ENCODE assay signal across 34 mouse cellular contexts in genomic region chr9:78210821-78211220, GRCm38 (mm10). TPM values are rescaled to one million over a fixed set of nuclear protein-coding genes. Genes with fewer than 3 reads are reported as not detected.
"Had no signal": no experiment of that assay in that cellular context is flagged by ENCODE, and none has a peak within 500 bp of the region (broad histone marks: within the 10 kb centered on the region; RNA-seq: fewer than 3 reads in every experiment).

No protein-coding gene starts in this region.

- H3K9ac ChIP-seq: heart, embryonic 12.5 days; hindbrain, embryonic 12.5 days; hindbrain, embryonic 14.5 days; intestine, embryonic 15.5 days; limb, embryonic 12.5 days had no signal

- H3K9me3 ChIP-seq: heart, embryonic 12.5 days; hindbrain, embryonic 12.5 days; intestine, embryonic 15.5 days; limb, embryonic 10.5 days; limb, embryonic 12.5 days had no signal

- H3K4me1 ChIP-seq: hindbrain, embryonic 10.5 days; hindbrain, embryonic 12.5 days; intestine, embryonic 15.5 days; limb, embryonic 12.5 days had no signal

- H3K36me3 ChIP-seq: hindbrain, embryonic 12.5 days; intestine, embryonic 15.5 days had no signal

- H3K4me2 ChIP-seq: heart, embryonic 12.5 days; hindbrain, embryonic 12.5 days; hindbrain, embryonic 14.5 days; intestine, embryonic 15.5 days; limb, embryonic 12.5 days; liver, embryonic 11.5 days had no signal

- DNase-seq: gastrocnemius, adult 2 months; gastrocnemius, postnatal 10 days; gastrocnemius, postnatal 25 days; heart, adult 2 months; heart, postnatal 10 days; heart, postnatal 36 days; kidney, adult 18-20 months; kidney, adult 8-10 months; kidney, postnatal 10 days; kidney, postnatal 25 days; kidney, postnatal 4 days; liver had no signal

- H3K4me3 ChIP-seq: gastrocnemius, adult 2 months; heart, adult 2 months; heart, embryonic 12.5 days; hindbrain, embryonic 10.5 days; hindbrain, embryonic 12.5 days; intestine, embryonic 15.5 days; layer of hippocampus, adult 2 months; left cerebral cortex, adult 2 months; limb, embryonic 10.5 days; limb, embryonic 12.5 days had no signal

- H3K27ac ChIP-seq: gastrocnemius, adult 2 months; heart, adult 2 months; hindbrain, embryonic 10.5 days; hindbrain, embryonic 12.5 days; hindbrain, embryonic 14.5 days; intestine, embryonic 15.5 days; layer of hippocampus, adult 2 months; left cerebral cortex, adult 2 months; limb, embryonic 10.5 days; limb, embryonic 12.5 days had no signal

- ATAC-seq: hindbrain, embryonic 16.5 days; inflammation-experienced regulatory T-cells, adult 6 months had no signal

- H3K27me3 ChIP-seq: heart, embryonic 12.5 days; hindbrain, embryonic 12.5 days; intestine, embryonic 15.5 days; limb, embryonic 12.5 days had no signal

RNA-seq across cellular contexts. Expression of gene Gsta1, which starts 19.6 kb away (rescaled TPM):
- total RNA-seq: gastrocnemius, postnatal 10 days; gastrocnemius, postnatal 25 days; gastrocnemius, postnatal 4 days; granulocyte monocyte progenitor cell, adult 5-6 weeks; layer of hippocampus, adult 2 months; layer of hippocampus, postnatal 10 days; layer of hippocampus, postnatal 25 days; left cerebral cortex, adult 2 months; left cerebral cortex, postnatal 14 days; left cerebral cortex, postnatal 36 days had no signal
- polyA plus RNA-seq: frontal cortex, adult 2 months; heart, embryonic 12.5 days; heart, embryonic 14.5 days; hindbrain, embryonic 10.5 days; hindbrain, embryonic 12.5 days; hindbrain, embryonic 14.5 days; hindbrain, embryonic 16.5 days; inflammation-experienced regulatory T-cells, adult 6 months; kidney, embryonic 14.5 days; limb, embryonic 10.5 days; limb, embryonic 12.5 days; liver, embryonic 11.5 days had no signal

RNA-seq across cellular contexts. Expression of gene Gm3776, which starts 46.1 kb away (rescaled TPM):
- total RNA-seq: gastrocnemius, adult 2 months; gastrocnemius, postnatal 10 days; gastrocnemius, postnatal 25 days; gastrocnemius, postnatal 4 days; granulocyte monocyte progenitor cell, adult 5-6 weeks; heart, postnatal 10 days; layer of hippocampus, adult 2 months; layer of hippocampus, postnatal 10 days; layer of hippocampus, postnatal 25 days; left cerebral cortex, adult 2 months; left cerebral cortex, postnatal 14 days; left cerebral cortex, postnatal 36 days had no signal
- polyA plus RNA-seq: frontal cortex, adult 2 months; heart, embryonic 12.5 days; heart, embryonic 14.5 days; heart, embryonic 16.5 days; hindbrain, embryonic 10.5 days; hindbrain, embryonic 12.5 days; hindbrain, embryonic 14.5 days; hindbrain, embryonic 16.5 days; inflammation-experienced regulatory T-cells, adult 6 months; kidney, embryonic 14.5 days; limb, embryonic 10.5 days; limb, embryonic 12.5 days; liver, embryonic 11.5 days had no signal
